Mouse (Mus musculus) heart, postnatal 0 days (tissue): Measurements from ENCODE around the gene Letm1. TPM values are rescaled to one million over a fixed set of nuclear protein-coding genes. Genes with fewer than 3 reads are reported as not detected.
A peak's percentile ranks its signal among the peaks of the same experiment; 100 is the strongest.

Source experiments
- ATAC-seq: fragments of 200-750 bp; cut with Nextera tagmentation; 2 replicates; pipeline ENCODE4 v1.8.0; 2017; ENCODE audit warnings: low read depth, moderate number of reproducible peaks, moderate library complexity; ENCODE audit not compliant: insufficient read depth
- DNase-seq: peaks from one replicate; pipeline ENCODE4 v3.0.0-alpha.2; 2016; ENCODE audit warnings: low spot score
- H3K27ac ChIP-seq: fragments of 300-500 bp; sonication (generic); 2 replicates; pipeline ENCODE4 v1.5.1; 2014; ENCODE audit warnings: low read depth, mild to moderate bottlenecking
- H3K27me3 ChIP-seq: fragments of 300-500 bp; sonication (generic); 2 replicates; pipeline ENCODE4 v1.6.1; 2014; ENCODE audit warnings: low read length, mixed read lengths; ENCODE audit not compliant: control insufficient read depth, insufficient read depth
- H3K36me3 ChIP-seq: fragments of 300-500 bp; sonication (generic); replicated peaks from 2 replicates; pipeline ENCODE4 v1.6.1; 2014; ENCODE audit warnings: low read length, mixed read lengths; ENCODE audit not compliant: control insufficient read depth, insufficient read depth
- H3K4me1 ChIP-seq: fragments of 300-500 bp; sonication (generic); 2 replicates; pipeline ENCODE4 v1.6.1; 2014; ENCODE audit warnings: antibody characterized with exemption; ENCODE audit not compliant: control insufficient read depth, insufficient read depth
- H3K4me2 ChIP-seq: fragments of 300-500 bp; sonication (generic); 2 replicates; pipeline ENCODE4 v1.6.1; 2014; ENCODE audit warnings: low read depth, mild to moderate bottlenecking, low read length, moderate library complexity
- H3K4me3 ChIP-seq: fragments of 300-500 bp; sonication (generic); 2 replicates; pipeline ENCODE4 v1.5.1; 2014; ENCODE audit warnings: low read depth, low read length
- H3K9ac ChIP-seq: fragments of 300-500 bp; sonication (generic); replicated peaks from 2 replicates; pipeline ENCODE4 v1.6.1; 2014; ENCODE audit warnings: low read depth, low read length, mixed read lengths
- H3K9me3 ChIP-seq: fragments of 300-500 bp; sonication (generic); replicated peaks from 2 replicates; pipeline ENCODE4 v1.6.1; 2016; ENCODE audit warnings: low read length; ENCODE audit not compliant: control insufficient read depth
- CTCF ChIP-seq: IDR thresholded peaks from 2 replicates; pipeline ENCODE4 v1.5.1; 2016; ENCODE audit warnings: antibody characterized with exemption, control low read depth, low read depth
- EP300 ChIP-seq: IDR thresholded peaks from 2 replicates; pipeline ENCODE4 v1.6.1; 2016; ENCODE audit warnings: antibody characterized with exemption, low read depth
- WGBS: fragments of 180-500 bp; shearing (Covaris S2); extraction: QIAGEN DNeasy Blood & Tissue Kit; methylation state at CpG from one replicate; pipeline ENCODE4 v1.1.7; 2014; 5-methylcytosine and 5-hydroxymethylcytosine counted together
- polyA plus RNA-seq: library from polyadenylated mRNA; unstranded; fragments of >200 nt; fragmentation: Nextera tagmentation; extraction: Ambion mirVana; gene quantifications from 2 replicates; pipeline ENCODE4 v1.2.1, GENCODE M21; 2015
- total RNA-seq: library from RNA; depleted of rRNA; stranded (reverse); fragments of >200 nt; gene quantifications from 2 replicates; pipeline ENCODE4 v1.2.3, GENCODE M21; 2014; ENCODE audit warnings: low replicate concordance

Gene Letm1
- total and polyA plus RNA-seq, 2 experiments from 2014 or later, result 36.9 to 68.1 TPM

DNA sequence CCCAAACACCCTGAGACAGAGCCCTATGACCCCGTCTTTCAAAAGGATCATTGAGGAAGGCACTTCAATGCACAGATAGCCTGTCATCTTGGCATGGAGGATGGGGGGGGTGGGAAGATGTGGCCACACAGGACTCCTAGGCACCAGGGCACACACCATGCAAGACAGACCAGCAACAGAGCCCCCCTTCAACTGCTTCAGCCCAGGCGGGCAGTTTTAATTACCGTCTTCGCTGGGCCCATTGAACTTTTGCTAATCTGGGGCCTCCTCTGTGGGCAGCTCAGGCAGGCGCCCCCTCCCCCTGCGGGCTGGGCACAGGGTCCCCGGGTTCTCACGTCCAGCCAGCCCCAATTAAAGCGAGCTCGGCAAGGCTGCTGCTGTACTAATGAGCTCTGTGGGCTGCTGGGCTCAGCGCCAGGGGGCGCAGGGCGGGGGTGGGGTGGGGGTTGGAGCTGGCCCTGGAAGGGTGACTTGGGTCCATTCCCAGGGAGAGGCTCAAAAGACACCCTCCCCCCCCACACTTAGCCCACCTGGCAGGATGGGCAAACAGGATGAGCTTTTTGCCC lies 84.6 kb downstream of the Letm1 start:
- H3K4me1 ChIP-seq, result peaks cover 13% of the 10 kb centered on the region
- no peak overlapping the region for H3K27ac ChIP-seq
- no peak for DNase-seq
- peaks cover 44% of the 10 kb centered on the region; the same call in 1 of the 2 replicates for H3K27me3 ChIP-seq
- 45% methylated on average over 12 of the region's 13 CpGs for WGBS
- no peaks in the 10 kb centered on the region for H3K36me3 ChIP-seq
- no peak overlapping the region for H3K4me2 ChIP-seq
- H3K9me3 ChIP-seq, result no peaks in the 10 kb centered on the region
- H3K4me3 ChIP-seq, result no peak overlapping the region
- ATAC-seq, result no peak
- TF ChIP-seq EP300 (no peak), CTCF (no peak)
- H3K9ac ChIP-seq, result no peak overlapping the region

DNA sequence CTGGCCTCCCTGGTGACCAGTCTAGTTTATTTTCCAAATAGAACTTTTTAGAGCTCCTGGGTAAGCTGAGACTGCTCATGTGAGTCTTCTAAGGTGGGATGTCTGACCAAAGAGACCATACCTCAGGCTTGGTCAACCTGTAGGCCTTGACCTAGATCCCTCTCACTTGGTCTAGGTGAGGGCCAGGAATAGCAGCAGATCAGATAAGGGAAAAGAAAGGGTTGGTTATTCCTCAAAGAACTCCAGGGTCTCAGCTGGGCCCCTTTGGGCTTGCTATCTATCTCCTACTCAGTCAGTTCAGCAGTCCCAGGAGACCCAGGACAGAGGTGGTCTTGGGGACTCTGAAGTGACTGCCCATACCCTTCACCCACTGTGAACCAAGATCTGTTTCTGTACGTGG lies 85.1 kb downstream of the Letm1 start:
- Histone ChIP-seq H3K9ac (no peak overlapping the region), H3K27me3 (peaks cover 44% of the 10 kb centered on the region; the same call in 1 of the 2 replicates), H3K27ac (no peak overlapping the region), H3K4me1 (peaks cover 13% of the 10 kb centered on the region), H3K36me3 (no peaks in the 10 kb centered on the region), H3K9me3 (no peaks in the 10 kb centered on the region), H3K4me3 (no peak overlapping the region), H3K4me2 (no peak overlapping the region)
- DNase-seq, result no peak
- TF ChIP-seq CTCF (no peak), EP300 (no peak)
- WGBS, result 94% methylated on average over 1 of the region's 1 CpGs
- no peak for ATAC-seq

DNA sequence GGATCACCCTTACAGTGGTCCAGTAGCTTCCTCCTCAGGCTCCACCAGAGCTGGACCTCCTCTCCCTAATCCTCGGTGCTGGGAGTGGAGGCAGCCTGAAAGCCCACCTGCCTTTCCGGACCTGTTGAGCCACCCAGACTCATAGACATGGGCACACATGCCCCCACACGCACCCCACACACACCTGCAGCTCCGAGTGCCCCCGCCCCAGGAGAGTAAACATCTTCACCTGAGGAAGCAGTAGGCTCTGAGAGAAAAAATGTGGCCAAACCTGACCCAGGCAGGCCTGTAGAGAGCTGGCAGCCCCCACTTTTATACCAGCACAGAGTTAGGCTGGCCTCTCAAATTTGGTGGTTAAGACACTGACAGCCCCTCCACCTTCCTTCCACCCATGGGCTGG lies 86.2 kb downstream of the Letm1 start:
- DNase-seq (no peak), ATAC-seq (no peak)
- Histone ChIP-seq H3K27ac (no peak overlapping the region), H3K9me3 (no peaks in the 10 kb centered on the region), H3K36me3 (no peaks in the 10 kb centered on the region), H3K4me2 (no peak overlapping the region), H3K4me1 (peaks cover 13% of the 10 kb centered on the region), H3K4me3 (no peak overlapping the region), H3K27me3 (peaks cover 43% of the 10 kb centered on the region; the same call in 1 of the 2 replicates), H3K9ac (no peak overlapping the region)
- TF ChIP-seq CTCF (no peak), EP300 (no peak)
- 87% methylated on average over 5 of the region's 5 CpGs for WGBS

DNA sequence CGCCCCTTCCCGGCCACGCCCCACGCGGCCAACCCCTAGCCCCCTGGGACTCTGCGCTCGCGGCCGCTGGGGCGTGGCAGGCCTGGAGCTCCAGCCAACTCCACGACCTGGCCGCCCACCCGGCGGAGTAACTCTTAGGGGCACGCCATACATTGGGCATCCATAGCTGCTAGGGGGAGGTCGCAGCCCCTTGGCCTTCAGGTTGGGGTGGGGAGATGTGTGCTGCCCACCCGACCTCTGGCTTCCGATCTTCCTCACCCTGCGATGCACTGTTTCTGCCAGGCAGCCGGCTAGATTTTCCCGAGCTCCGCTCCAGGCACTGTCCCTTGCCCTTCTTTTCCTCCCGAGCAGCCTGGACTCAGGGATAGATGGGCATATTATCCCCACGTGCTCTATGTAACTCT lies 86.9 kb downstream of the Letm1 start:
- H3K4me1 ChIP-seq, result peaks cover 13% of the 10 kb centered on the region
- H3K27me3 ChIP-seq, result peaks cover 36% of the 10 kb centered on the region; the same call in 1 of the 2 replicates
- H3K9ac ChIP-seq, result peak overlapping the region; percentile 61
- no peak for TF ChIP-seq EP300
- no peak for TF ChIP-seq CTCF
- H3K27ac ChIP-seq, result no peak overlapping the region
- 12% methylated on average over 19 of the region's 24 CpGs for WGBS
- H3K4me3 ChIP-seq, result peak overlapping the region; percentile 47
- H3K4me2 ChIP-seq, result peak overlapping the region; percentile 80
- no peak for DNase-seq
- no peaks in the 10 kb centered on the region for H3K9me3 ChIP-seq
- peak; percentile 28; the same call in 1 of the 2 replicates for ATAC-seq
- H3K36me3 ChIP-seq, result no peaks in the 10 kb centered on the region

DNA sequence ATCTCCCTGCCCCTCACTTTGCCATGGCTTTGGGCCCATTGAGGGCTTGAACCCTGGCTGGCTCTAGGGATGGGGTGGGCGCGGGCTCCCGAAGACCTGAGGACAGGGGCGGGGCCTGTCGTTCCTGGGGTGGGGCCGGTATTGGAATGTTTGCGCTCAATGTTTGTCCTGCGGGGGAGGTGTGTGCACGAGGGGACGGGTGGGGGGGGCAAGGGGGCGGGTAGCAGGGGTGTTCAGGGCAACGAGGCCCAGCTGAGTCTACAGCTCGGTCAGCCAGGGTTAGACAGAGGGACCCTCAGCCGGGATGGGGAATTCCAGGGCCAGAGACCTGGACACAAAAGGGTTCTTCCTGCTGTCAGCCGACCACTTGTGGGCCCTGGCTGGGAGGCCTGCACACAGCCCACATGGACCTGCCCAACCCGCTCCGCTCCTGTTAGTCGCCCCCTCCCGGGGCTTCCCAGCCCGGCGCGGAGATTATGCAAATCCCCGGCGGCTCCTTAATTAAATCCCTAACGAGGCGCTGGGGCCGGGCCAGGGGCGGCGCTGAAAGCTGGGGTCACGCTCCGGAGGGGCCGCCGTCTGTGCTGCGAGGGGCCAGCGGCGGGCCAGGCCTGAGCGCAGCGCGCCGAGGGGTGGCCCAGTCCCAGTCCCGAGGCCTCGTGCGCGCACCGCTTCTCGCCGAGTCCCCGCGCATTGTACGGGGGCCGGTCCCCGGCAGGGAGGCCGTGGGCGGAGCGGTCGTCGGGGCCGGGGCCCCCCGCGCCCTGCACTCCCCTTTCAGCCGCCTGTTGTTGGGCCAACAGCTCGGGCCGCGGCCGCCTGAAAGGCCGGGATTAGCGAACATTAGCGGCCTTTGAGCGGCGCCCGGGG lies 87.5 kb downstream of the Letm1 start:
- Histone ChIP-seq H3K4me3 (peak overlapping the region; percentile 47), H3K9me3 (no peaks in the 10 kb centered on the region), H3K27ac (no peak overlapping the region), H3K4me2 (peak overlapping the region; percentile 80), H3K27me3 (peaks cover 36% of the 10 kb centered on the region; the same call in 1 of the 2 replicates), H3K9ac (peak overlapping the region; percentile 61), H3K4me1 (peaks cover 11% of the 10 kb centered on the region), H3K36me3 (no peaks in the 10 kb centered on the region)
- 7% methylated on average over 69 of the region's 71 CpGs for WGBS
- peak; percentile 45 for ATAC-seq
- TF ChIP-seq CTCF, result no peak
- no peak for TF ChIP-seq EP300
- no peak for DNase-seq
